Mouse (Mus musculus): ENCODE results near the gene Fsd1l. TPM values are rescaled to one million over a fixed set of nuclear protein-coding genes. Genes with fewer than 3 reads are reported as not detected.

Gene Fsd1l
- polyA plus RNA-seq, 1 experiment: 3.8 TPM

DNA sequence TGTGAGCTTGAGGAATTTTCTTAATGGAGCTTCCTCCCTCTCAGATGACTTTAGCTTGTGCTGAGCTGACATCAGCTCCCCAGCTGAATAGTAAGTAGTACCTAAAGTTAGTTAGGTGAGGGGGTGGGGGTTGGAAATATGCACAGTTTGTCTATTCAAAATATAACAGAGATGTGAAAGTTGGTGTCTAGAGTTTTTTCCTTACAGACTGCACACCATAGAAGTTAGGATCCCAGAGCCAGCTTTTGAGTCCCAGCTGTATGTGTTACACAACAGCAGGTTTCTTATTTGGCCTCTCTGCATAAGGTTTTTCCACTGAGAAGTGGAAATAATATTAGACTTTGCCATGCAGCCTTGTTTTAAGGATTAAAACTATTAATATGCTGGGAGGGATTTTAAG lies 118.6 kb downstream of the Fsd1l start:
- 0 out of 2 replicates have a peak, but pooled peaks cover 4% of the 10 kb centered on the region for H3K4me1 ChIP-seq (ENCODE audit: control insufficient read depth, insufficient read depth, insufficient read length, low read length)
- no peak overlapping the region for H3K27ac ChIP-seq (replicated peaks; ENCODE audit: low read depth, low read length)
- H3K4me3 ChIP-seq (ENCODE audit: insufficient read depth, low read depth, low read length): no peak overlapping the region

DNA sequence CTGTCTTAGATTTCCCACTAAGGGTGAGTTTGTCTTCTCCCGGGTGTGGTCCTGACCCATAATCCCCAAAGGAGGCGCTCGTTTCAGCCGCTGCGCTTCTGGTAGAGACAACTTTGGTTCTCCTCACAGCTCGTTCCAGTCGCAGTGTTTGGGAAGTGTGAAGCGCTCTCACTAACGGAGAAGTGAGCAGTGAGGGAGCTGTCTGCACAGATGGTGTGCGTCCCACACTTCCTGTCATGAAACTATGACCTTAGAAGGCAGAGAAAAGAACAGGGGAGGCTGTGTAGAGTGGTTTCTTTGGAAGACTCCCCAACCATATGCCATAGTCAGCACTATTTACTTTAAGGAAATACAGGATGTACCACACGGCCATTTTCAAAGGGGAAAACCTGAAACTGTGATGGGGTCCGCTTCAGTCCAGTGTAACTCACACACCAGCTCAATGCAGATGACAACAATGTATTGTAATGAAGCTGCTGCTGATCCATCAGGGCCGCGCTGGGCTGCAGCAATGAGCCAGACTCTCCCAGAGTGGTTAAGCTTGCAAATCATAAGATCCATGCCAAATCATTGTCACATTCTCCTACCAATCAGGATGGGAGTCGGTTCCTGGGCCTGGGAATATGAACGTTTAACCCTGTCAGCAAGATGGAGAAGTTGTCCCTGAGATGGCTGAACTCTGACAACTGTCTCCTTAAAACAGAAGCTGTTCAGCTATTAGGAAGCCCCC lies 119.3 kb downstream of the Fsd1l start:
- Histone ChIP-seq H3K4me1 (ENCODE audit: control insufficient read depth, insufficient read depth, insufficient read length, low read length) (0 out of 2 replicates have a peak, but pooled peaks cover 4% of the 10 kb centered on the region), H3K27ac (replicated peaks; ENCODE audit: low read depth, low read length) (no peak overlapping the region), H3K4me3 (ENCODE audit: insufficient read depth, low read depth, low read length) (no peak overlapping the region)

Other genes starting within 250 kb of the Fsd1l start
- gene Slc44a1, start 191.1 kb upstream of the Fsd1l start, polyA plus RNA-seq (2012; ENCODE audit: insufficient read depth, insufficient read length, missing spikeins): 30.5 and 32.8 TPM in 2 replicates
- 21.2 and 22.3 TPM in 2 replicates for gene Fktn, start 82.5 kb downstream of the Fsd1l start, polyA plus RNA-seq (2012; ENCODE audit: insufficient read depth, insufficient read length, missing spikeins)
- not detected in 2 replicates for gene Tal2, start 148.2 kb downstream of the Fsd1l start, polyA plus RNA-seq (2012; ENCODE audit: insufficient read depth, insufficient read length, missing spikeins)
- 47.0 and 65.4 TPM in 2 replicates for gene Tmem38b, start 194.6 kb downstream of the Fsd1l start, polyA plus RNA-seq (2012; ENCODE audit: insufficient read depth, insufficient read length, missing spikeins)